Mouse (Mus musculus): ENCODE data around the gene Palld. TPM values are rescaled to one million over a fixed set of nuclear protein-coding genes. Genes with fewer than 3 reads are reported as not detected.
A peak's percentile ranks its signal among the peaks of the same experiment; 100 is the strongest.

The Palld gene
- total RNA-seq, 2 experiments from 2014 or later = 66.8 to 71.5 TPM

DNA sequence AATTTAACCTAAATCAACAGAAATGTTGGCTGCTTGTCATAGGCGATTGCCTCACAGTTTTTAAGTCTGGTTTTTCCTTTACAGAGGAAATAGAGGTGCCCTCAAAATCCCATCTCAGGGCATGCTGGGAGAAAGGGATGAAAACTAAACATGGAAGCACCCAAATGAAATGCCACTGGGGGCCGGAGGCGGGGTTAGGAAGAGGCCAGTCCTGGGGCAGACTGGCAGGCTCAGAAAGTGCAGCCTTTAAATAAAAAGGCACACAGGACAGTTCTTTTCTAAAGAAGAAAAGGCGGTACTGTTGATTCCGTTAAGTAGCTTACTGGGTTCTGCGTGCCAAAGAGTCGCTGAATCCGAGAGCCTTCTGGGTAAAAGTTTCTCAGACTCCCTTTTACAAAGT lies 311.0 kb downstream of the Palld start:
- peak; percentile 40 for DNase-seq
- intact Hi-C loops (cut with DNase I) = no loop called here
- no peak for TF ChIP-seq CTCF (IDR thresholded peaks at IDR 0.05)
- peak overlapping the region; percentile 80 for H3K4me3 ChIP-seq
- peak overlapping the region; percentile 84 for H3K27ac ChIP-seq

DNA sequence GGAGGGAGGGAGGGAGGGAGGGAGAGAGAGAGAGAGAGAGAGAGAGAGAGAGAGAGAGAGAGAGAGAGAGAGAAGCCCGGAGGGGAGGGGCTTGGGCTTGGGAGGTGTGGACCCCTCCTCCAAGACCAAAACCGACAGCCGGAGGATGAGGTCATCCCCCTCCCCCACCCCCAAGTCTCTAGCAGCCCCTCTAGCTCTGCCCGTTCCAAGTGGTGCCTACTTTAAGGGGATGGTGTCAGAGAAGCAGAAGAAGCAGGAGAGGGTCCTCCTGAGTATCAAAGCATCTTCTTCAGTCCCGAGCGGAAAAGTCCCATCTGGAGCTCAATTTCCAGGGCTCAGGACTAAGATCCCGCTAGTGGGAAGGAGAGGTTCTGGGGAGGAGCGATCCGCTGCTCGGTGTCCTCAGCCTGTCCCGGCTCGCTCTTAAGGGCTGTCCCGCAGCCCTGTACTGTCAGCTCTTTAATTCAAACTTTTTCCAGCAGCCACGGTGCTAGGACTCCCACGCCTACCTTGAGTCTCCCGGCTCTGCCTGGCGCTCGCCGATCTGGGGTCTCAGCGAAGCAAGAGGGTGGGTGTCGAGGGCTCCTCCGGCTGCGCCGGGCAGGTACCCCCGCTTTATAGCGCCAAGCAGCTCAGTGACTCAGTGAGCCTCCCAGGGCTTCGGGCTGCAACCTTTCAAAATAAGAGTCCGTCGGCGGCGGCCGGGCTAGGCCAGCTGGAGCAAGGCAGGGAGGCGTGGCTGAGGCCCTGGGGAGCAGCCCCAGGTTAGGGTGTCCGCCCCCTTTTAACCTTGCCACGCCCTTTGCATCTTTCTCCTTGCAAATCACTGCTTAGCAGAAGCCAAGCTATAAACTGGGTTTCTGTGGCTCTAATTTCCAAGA lies 311.7 kb downstream of the Palld start:
- intact Hi-C loops (cut with DNase I) = no loop called here
- H3K4me3 ChIP-seq = peak overlapping the region; percentile 80
- H3K27ac ChIP-seq = peak overlapping the region; percentile 84
- no peak for TF ChIP-seq CTCF (IDR thresholded peaks at IDR 0.05)
- DNase-seq = peak; percentile 91

DNA sequence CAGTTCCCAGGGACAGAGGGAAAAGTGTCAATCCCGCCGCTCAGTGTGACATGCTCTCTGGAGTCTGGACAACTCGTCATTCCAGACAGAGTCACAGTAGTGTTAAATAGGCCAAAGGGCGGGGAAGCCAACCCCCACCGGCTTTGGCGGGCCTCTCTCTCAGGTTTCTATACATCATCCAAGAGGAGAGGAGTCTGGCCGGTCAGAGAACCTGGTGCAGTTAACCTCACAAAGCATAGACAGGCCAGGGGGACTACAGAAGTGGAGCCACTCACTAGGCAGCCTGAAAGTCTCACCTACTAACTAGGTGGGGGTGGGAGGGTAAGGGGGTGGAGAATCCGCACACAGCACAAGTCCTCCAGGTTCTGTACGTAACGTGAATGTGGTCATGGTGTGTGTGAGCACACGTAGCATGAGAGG lies 312.5 kb downstream of the Palld start:
- H3K4me3 ChIP-seq = peak overlapping the region; percentile 80
- intact Hi-C loops (cut with DNase I) = no loop called here
- H3K27ac ChIP-seq = peak overlapping the region; percentile 70
- no peak for DNase-seq
- no peak for TF ChIP-seq CTCF (IDR thresholded peaks at IDR 0.05)

DNA sequence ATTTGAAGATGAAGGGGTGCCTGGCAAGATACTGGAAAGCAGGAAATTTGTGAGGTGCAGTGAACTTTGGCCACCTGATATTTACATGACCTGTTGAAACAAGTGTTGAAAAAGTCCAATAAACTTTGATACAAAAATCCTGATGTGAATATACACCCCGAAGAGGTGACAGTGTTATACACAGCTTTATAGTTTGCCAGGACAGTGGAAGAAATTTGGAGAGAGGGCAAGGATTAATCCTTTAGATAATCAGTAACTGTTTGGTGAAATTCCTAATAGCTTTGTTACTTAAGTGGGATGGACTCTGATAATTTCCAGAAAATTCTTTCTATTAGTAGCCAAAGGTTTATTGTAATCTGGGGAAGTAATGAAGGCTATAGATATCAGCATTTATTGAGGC lies 314.2 kb downstream of the Palld start:
- TF ChIP-seq CTCF (IDR thresholded peaks at IDR 0.05) = no peak

DNA sequence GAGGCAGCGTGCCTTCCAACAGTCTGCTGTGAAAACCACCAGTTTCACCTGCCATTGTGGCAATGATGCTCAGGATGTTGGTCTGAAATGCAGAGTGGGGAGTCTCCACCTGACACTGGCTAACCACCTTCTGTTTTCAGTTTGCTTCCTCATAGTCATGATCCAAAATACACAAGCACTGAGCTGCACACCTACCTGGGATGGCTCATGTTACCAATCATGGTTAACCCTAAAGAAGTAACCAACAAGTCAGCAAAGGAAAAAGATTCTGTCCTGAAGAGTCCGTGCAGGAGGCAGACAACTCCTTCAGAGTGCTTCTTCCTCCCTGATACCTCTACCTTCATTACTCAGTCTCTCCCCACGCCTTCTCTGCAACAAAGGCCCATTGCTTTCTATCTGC lies 314.8 kb downstream of the Palld start:
- intact Hi-C loops (cut with DNase I) = no loop called here
- no peak for TF ChIP-seq CTCF (IDR thresholded peaks at IDR 0.05)
- Histone ChIP-seq H3K27ac (no peak overlapping the region; the same call in 1 of the 2 replicates), H3K4me3 (no peak overlapping the region; the same call in 1 of the 2 replicates)
- no peak for DNase-seq

More for the DNA sequence above, 314.2 kb downstream of the Palld start:
- intact Hi-C loops (cut with DNase I) = no loop called here
- peak overlapping the region; percentile 13; the same call in 1 of the 2 replicates for H3K4me3 ChIP-seq
- peak overlapping the region; percentile 38; the same call in 1 of the 2 replicates for H3K27ac ChIP-seq
- no peak for DNase-seq

DNA sequence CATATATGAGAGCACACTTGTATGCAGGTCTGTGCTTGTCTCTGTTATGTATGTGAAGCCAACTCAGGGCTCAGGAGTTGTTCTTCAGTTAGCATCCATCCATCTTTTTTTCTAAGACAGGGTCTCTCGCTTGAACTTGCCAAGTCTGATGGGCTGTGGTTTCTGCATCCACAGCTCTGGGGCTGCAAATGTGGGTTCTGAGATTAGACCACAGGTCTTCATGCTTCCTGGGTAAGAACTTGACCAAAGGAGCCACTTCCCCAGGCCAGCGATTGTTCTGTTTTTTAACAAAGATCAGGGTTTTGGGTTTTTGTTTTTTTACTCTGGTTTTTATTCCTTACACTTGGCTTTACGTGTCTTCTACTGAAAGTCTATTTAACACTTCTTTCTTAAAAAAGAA lies 316.0 kb downstream of the Palld start:
- no peak overlapping the region for H3K27ac ChIP-seq
- no peak for TF ChIP-seq CTCF (IDR thresholded peaks at IDR 0.05)
- no peak for DNase-seq
- no peak overlapping the region for H3K4me3 ChIP-seq
- intact Hi-C loops (cut with DNase I) = no loop called here

DNA sequence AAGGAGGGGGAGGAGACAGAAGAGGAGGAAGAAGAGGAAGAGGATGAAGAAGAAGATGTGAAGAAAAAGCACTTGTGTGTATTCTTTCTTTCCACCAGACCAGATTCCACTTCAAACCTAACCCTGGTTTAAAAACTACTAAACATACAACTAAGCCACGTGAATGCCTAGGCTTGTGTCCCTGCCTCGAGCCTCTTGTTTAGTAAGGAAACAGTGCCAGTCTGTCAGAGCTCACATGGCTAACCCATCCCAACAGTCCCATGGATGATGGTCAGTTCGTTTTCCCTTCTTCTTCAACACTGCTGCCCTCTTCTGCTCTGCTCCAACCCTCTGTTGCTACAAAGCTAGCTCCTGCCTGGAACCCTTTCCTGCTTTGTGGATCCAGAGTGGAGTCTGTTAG lies 316.7 kb downstream of the Palld start:
- Histone ChIP-seq H3K4me3 (no peak overlapping the region), H3K27ac (peak overlapping the region; percentile 48)
- TF ChIP-seq CTCF (IDR thresholded peaks at IDR 0.05) = no peak
- no peak for DNase-seq
- intact Hi-C loops (cut with DNase I) = no loop called here

DNA sequence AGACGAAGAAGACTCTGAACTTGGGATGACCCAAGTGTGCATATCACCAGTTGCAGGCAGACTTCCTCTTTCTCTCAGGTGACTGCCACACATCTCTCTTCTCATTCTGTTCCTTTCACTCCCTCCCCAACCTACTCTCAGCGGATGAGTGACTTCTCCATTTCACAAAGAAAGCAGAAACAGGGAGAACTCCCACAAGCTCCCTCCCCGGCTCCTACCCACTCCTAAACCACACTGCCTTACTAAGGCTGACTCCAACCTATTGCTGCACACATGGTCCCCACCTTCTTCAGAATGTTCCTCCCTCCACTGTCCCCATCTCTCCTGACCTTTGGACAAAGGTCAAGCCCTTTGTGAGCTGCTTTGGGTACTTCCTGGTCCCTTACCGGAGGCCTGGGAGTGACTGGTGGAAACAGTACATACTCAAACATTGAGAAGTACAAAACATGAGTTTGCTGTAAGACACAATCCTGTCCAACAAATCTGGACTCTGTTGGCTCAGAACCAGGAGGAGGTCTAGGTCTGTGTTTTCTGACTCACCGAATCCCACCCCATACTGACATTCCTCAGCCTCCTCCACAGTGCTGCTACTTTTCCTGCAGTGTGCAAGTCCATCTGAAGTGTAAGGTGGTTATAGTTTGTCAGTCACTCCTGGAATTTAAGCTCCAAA lies 317.6 kb downstream of the Palld start:
- H3K4me3 ChIP-seq = no peak overlapping the region
- DNase-seq = no peak
- intact Hi-C loops (cut with DNase I) = no loop called here
- H3K27ac ChIP-seq = peak overlapping the region; percentile 48; the same call in 1 of the 2 replicates
- no peak for TF ChIP-seq CTCF (IDR thresholded peaks at IDR 0.05)

DNA sequence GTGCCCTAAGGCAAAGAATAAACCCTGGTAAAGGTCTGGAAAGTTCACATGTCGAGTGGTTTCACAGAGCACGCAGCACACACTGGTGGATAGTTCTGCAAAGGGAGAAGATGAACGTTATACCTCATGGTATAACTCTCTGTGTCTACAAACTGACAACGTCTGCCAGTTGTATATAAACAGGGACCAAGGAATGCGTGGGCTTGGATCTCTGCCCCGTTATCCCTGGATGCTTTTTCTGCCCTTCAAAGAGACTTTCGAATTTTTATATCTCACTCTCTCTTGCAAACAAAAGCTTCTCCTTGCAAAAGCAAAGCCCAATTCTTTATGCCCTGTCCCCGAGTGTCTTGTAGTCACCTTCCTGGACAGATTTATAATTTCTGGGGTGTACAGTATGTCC lies 319.9 kb downstream of the Palld start:
- TF ChIP-seq CTCF (IDR thresholded peaks at IDR 0.05) = no peak
- no peak for DNase-seq
- intact Hi-C loops (cut with DNase I) = no loop called here
- Histone ChIP-seq H3K4me3 (no peak overlapping the region), H3K27ac (no peak overlapping the region)

DNA sequence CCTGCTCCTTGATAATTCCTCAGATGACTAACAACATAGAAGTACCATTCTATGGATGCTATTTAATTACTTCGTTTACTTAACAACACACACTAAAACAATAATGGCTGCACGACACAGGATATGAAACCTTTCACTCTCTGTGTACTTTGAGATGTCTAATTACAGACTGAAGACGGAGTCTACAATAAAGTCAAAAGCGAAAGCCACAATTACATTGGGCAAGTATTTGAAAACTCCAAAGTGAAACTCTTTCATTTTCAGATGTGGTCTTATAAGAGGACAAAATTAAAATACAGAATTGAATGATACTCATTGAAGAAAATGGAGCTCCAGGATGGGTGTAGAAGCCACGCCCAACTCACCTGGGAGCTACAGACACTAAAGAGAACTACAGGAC lies 321.2 kb downstream of the Palld start:
- Histone ChIP-seq H3K4me3 (no peak overlapping the region), H3K27ac (no peak overlapping the region)
- intact Hi-C loops (cut with DNase I) = no loop called here
- no peak for TF ChIP-seq CTCF (IDR thresholded peaks at IDR 0.05)
- DNase-seq = no peak

DNA sequence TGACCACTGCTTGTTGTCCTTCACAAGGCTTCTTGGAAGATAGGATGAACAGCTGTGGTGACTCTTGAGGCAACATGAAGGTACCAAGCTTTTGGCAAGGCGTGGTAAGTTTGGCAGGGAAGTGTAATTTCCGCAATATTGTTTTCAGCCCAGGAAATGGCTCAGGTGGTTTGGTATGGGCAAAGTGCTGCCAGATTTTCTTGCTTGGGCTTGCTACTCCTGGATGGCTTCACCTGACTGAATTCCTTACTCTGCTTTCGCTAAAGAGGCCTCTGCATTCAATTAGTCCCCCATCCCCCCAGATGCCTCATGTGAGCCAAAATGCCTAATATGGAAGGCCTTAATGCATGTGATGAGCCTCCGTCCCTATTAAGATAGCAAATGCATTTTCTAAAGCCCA lies 322.7 kb downstream of the Palld start:
- TF ChIP-seq CTCF (IDR thresholded peaks at IDR 0.05) = no peak
- intact Hi-C loops (cut with DNase I) = no loop called here
- H3K27ac ChIP-seq = peak overlapping the region; percentile 46

DNA sequence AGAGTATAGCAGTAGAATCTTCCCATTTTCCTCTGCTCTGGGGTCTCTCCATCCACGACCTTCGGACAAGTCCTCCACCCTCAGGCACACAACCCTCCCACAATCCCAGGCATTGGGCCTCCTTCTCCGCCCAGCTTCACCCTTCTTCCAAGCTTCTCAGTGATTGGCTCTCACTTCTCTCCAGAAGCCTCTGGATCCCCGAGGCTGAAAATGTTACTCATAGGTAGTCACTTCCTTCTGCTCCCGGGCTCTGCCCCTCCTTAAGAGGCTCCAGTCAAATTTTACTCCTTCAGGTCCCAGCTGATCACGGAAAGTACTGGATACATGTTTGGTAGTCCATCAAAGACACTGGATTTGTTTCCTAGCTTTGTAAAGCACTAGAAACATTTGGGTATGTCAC lies 323.7 kb downstream of the Palld start:
- H3K4me3 ChIP-seq = no peak overlapping the region
- intact Hi-C loops (cut with DNase I) = no loop called here
- no peak for TF ChIP-seq CTCF (IDR thresholded peaks at IDR 0.05)
- DNase-seq = no peak
- peak overlapping the region; percentile 16; the same call in 1 of the 2 replicates for H3K27ac ChIP-seq

More for the DNA sequence above, 322.7 kb downstream of the Palld start:
- no peak overlapping the region for H3K4me3 ChIP-seq
- DNase-seq = no peak

DNA sequence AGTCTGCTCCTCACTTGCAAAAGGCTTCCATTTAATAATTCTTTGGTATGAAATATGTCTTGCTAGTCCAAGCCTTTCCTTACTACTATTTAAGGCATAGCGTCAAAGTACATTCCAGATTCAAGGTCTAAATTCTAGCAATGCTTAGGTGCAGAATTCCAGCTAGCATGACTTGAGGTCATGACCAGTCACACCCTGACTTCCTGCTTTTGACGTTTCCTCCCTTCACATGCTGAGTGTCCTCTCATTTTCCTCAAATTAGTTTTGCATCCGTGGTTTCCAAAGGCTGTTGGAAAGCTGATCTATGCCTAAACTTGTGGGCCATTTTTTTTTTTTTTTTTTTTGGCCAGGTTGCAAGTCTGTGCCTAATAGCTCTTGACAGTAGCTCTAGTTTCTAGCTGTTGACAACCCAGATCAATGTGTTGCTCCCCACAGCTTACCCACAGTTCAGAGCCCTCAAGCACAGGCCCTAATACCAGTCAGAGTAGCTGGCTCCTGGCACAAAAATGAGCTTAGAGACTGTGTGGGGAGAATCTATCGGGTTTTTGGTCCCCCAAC lies 327.3 kb downstream of the Palld start:
- no peak for DNase-seq
- intact Hi-C loops (cut with DNase I) = no loop called here
- TF ChIP-seq CTCF (IDR thresholded peaks at IDR 0.05) = no peak
- peak overlapping the region; percentile 67 for H3K27ac ChIP-seq
- no peak overlapping the region for H3K4me3 ChIP-seq

Data from gastrocnemius, adult 2 months (tissue).